Mouse (Mus musculus) hindbrain, embryonic 10.5 days (tissue): ENCODE results near the gene Samd11. TPM values are rescaled to one million over a fixed set of nuclear protein-coding genes. Genes with fewer than 3 reads are reported as not detected.

ENCODE experiments used
- DNase-seq: peaks from one replicate; pipeline ENCODE4 v3.0.0-alpha.2; 2017; ENCODE audit warnings: low spot score
- H3K27ac ChIP-seq: fragments of 300-500 bp; sonication (generic); 2 replicates; pipeline ENCODE4 v1.5.1; 2016; ENCODE audit warnings: mild to moderate bottlenecking, moderate library complexity
- H3K27me3 ChIP-seq: fragments of 300-500 bp; sonication (generic); 2 replicates; pipeline ENCODE4 v1.6.1; 2016; ENCODE audit warnings: mild to moderate bottlenecking; ENCODE audit not compliant: poor library complexity, insufficient read depth, severe bottlenecking
- H3K36me3 ChIP-seq: fragments of 300-500 bp; sonication (generic); 2 replicates; pipeline ENCODE4 v1.6.1; 2016; ENCODE audit warnings: mild to moderate bottlenecking, moderate library complexity
- H3K4me1 ChIP-seq: fragments of 300-500 bp; sonication (generic); replicated peaks from 2 replicates; pipeline ENCODE4 v1.6.1; 2016; ENCODE audit warnings: mild to moderate bottlenecking
- H3K4me3 ChIP-seq: fragments of 300-500 bp; sonication (generic); 2 replicates; pipeline ENCODE4 v1.5.1; 2016; ENCODE audit warnings: mild to moderate bottlenecking, moderate library complexity
- H3K9me3 ChIP-seq: fragments of 300-500 bp; sonication (generic); 2 replicates; pipeline ENCODE4 v1.6.1; 2016; ENCODE audit warnings: mild to moderate bottlenecking, moderate library complexity
- WGBS: fragments of 180-500 bp; shearing (Covaris S2); methylation state at CpG from one replicate; pipeline ENCODE4 v1.1.7; 2016; 5-methylcytosine and 5-hydroxymethylcytosine counted together
- polyA plus RNA-seq: library from polyadenylated mRNA; unstranded; fragments of >200 nt; fragmentation: Nextera tagmentation; extraction: Ambion mirVana; gene quantifications from 2 replicates; pipeline ENCODE4 v1.2.1, GENCODE M21; 2016

The Samd11 gene
- polyA plus RNA-seq, 1 experiment from 2014 or later: 2.7 TPM

GRCm38 (mm10) chr4:156234021-156234501 is 21.4 kb downstream of the Samd11 start:
- Histone ChIP-seq H3K27ac (peak overlapping the region; percentile 93), H3K9me3 (no peaks in the 10 kb centered on the region), H3K4me1 (peaks cover 30% of the 10 kb centered on the region), H3K36me3 (peaks cover 65% of the 10 kb centered on the region), H3K27me3 (no peaks in the 10 kb centered on the region), H3K4me3 (peak overlapping the region; percentile 78)
- WGBS: 3% methylated on average over 17 of the region's 17 CpGs
- DNase-seq: peak; percentile 66

DNA sequence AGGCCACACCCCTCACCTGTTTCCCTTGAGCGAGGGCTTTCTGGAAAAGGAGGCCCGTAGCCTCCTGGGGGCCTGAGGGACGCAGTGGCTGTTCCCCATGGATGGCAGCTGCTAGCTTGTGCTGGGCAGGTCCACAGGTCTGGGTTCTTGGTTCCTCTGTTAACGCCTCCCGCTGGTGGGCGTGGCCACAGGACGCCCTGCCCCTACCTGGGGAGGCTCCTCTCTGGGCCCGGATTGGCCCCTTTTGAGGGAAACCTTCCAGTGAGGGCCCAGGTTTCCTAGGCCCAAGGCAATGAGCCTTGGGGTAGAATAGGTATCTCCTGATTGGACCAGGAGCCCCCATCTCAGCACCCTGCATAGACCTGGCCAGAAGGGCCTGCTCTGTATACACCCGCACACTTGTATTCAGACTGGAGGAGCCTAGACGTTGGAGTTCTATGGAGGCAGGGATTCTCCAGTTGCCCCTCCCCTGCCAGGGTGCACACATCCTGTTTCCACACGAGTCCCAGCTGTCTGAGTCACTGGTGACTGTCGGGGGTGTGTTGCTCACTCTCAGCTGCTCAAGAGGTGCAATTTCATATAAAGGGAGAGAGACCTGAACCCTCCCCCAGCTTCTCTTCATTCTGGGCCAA is 26.9 kb downstream of the Samd11 start:
- no peak for DNase-seq
- peak overlapping the region; percentile 13; the same call in 1 of the 2 replicates for H3K27ac ChIP-seq
- peaks cover 22% of the 10 kb centered on the region for H3K4me1 ChIP-seq
- H3K9me3 ChIP-seq: no peaks in the 10 kb centered on the region
- H3K27me3 ChIP-seq: 0 out of 2 replicates have a peak, but pooled peaks cover 3% of the 10 kb centered on the region
- peaks cover 57% of the 10 kb centered on the region for H3K36me3 ChIP-seq
- 21% methylated on average over 12 of the region's 12 CpGs for WGBS
- H3K4me3 ChIP-seq: peak overlapping the region; percentile 27; the same call in 1 of the 2 replicates

GRCm38 (mm10) chr4:156227752-156228392 is 27.6 kb downstream of the Samd11 start:
- Histone ChIP-seq H3K27ac (peak overlapping the region; percentile 13; the same call in 1 of the 2 replicates), H3K36me3 (peaks cover 51% of the 10 kb centered on the region), H3K4me1 (peaks cover 16% of the 10 kb centered on the region), H3K9me3 (no peaks in the 10 kb centered on the region), H3K27me3 (0 out of 2 replicates have a peak, but pooled peaks cover 3% of the 10 kb centered on the region), H3K4me3 (peak overlapping the region; percentile 27; the same call in 1 of the 2 replicates)
- WGBS: 32% methylated on average over 18 of the region's 18 CpGs
- DNase-seq: no peak

GRCm38 (mm10) chr4:156224276-156224675 is 31.2 kb downstream of the Samd11 start:
- Histone ChIP-seq H3K27me3 (0 out of 2 replicates have a peak, but pooled peaks cover 3% of the 10 kb centered on the region), H3K9me3 (no peaks in the 10 kb centered on the region), H3K36me3 (peaks cover 32% of the 10 kb centered on the region), H3K4me1 (peaks cover 16% of the 10 kb centered on the region), H3K4me3 (no peak overlapping the region), H3K27ac (no peak overlapping the region)
- WGBS: 83% methylated on average over 2 of the region's 2 CpGs
- no peak for DNase-seq

GRCm38 (mm10) chr4:156219936-156220335 is 35.5 kb downstream of the Samd11 start:
- 92% methylated on average over 11 of the region's 11 CpGs for WGBS
- Histone ChIP-seq H3K27ac (no peak overlapping the region), H3K9me3 (no peaks in the 10 kb centered on the region), H3K4me3 (no peak overlapping the region), H3K4me1 (0 out of 2 replicates have a peak, but pooled peaks cover 5% of the 10 kb centered on the region), H3K36me3 (peaks cover 18% of the 10 kb centered on the region; the same call in 1 of the 2 replicates), H3K27me3 (no peaks in the 10 kb centered on the region)
- no peak for DNase-seq

DNA sequence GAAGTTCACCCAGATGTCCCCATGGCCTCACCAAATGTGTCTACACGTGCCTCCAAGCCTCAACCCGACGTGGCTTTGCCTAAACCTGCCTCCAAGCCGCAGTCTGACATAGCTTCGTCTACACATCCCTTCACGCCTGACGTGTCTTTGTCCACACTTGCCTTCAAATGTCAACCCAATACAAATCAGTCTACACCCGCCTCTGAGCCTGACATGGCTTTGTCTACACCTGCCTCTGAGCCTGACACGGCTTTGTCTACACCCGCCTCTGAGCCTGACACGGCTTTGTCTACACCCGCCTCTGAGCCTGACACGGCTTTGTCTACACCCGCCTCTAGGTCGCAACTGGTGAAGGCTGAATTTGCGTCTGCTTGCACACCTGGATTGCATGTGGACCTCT is 37.6 kb downstream of the Samd11 start:
- Histone ChIP-seq H3K4me1 (0 out of 2 replicates have a peak, but pooled peaks cover 5% of the 10 kb centered on the region), H3K9me3 (no peaks in the 10 kb centered on the region), H3K27ac (no peak overlapping the region), H3K36me3 (peaks cover 20% of the 10 kb centered on the region; the same call in 1 of the 2 replicates), H3K4me3 (no peak overlapping the region), H3K27me3 (no peaks in the 10 kb centered on the region)
- WGBS: 86% methylated on average over 16 of the region's 16 CpGs
- no peak for DNase-seq

DNA sequence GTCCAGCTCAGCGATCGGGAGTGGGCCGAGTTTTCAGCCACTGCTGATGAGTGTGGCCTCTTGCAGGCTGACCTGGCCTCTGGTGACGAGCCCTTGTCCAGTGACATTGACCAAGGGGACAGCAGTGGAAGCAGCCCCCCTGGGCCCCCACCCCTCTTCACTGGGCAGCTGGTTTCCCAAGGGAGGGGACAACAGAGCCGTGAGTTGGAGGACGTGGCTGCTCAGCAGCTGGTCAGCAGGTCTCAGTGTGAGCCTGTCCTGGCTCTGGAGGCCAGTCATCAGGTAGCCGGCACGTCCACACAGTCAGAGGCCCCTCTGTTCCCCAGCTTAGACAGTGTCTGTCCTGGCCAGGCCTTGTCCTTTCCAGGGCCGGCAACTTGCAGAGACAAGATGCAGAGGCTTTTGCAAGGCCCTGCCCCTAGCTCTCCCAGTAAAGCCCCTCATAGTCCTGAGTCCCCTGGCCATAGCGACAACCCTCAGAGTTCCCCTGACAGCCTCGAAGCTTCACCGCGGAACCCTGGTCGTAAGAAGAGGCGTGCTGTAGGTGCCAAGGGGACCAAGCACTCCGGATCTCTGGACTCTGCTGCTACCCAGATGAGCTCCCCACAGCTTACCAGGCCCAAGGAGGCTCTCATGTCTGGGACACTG is 38.3 kb downstream of the Samd11 start:
- no peak overlapping the region for H3K4me3 ChIP-seq
- 0 out of 2 replicates have a peak overlapping the region, but pooled peaks have one; percentile 23 for H3K27ac ChIP-seq
- H3K4me1 ChIP-seq: 0 out of 2 replicates have a peak, but pooled peaks cover 5% of the 10 kb centered on the region
- no peaks in the 10 kb centered on the region for H3K27me3 ChIP-seq
- DNase-seq: no peak
- 82% methylated on average over 16 of the region's 16 CpGs for WGBS
- no peaks in the 10 kb centered on the region for H3K9me3 ChIP-seq
- peaks cover 16% of the 10 kb centered on the region; the same call in 1 of the 2 replicates for H3K36me3 ChIP-seq

GRCm38 (mm10) chr4:156216196-156216595 is 39.3 kb downstream of the Samd11 start:
- H3K36me3 ChIP-seq: peaks cover 10% of the 10 kb centered on the region; the same call in 1 of the 2 replicates
- H3K4me1 ChIP-seq: 0 out of 2 replicates have a peak, but pooled peaks cover 5% of the 10 kb centered on the region
- no peaks in the 10 kb centered on the region for H3K27me3 ChIP-seq
- 90% methylated on average over 2 of the region's 2 CpGs for WGBS
- no peak for DNase-seq
- H3K27ac ChIP-seq: no peak overlapping the region
- no peaks in the 10 kb centered on the region for H3K9me3 ChIP-seq
- H3K4me3 ChIP-seq: no peak overlapping the region

GRCm38 (mm10) chr4:156215649-156216048 is 39.8 kb downstream of the Samd11 start, which contains the start of gene Perm1:
TSS of gene Perm1 (plus strand) at chr4:156215868.
- H3K36me3 ChIP-seq: peaks cover 10% of the 10 kb centered on the region; the same call in 1 of the 2 replicates
- 0 out of 2 replicates have a peak, but pooled peaks cover 5% of the 10 kb centered on the region for H3K4me1 ChIP-seq
- H3K9me3 ChIP-seq: no peaks in the 10 kb centered on the region
- H3K27me3 ChIP-seq: no peaks in the 10 kb centered on the region
- no peak within 1 kb of the TSS for H3K4me3 ChIP-seq
- no peak for DNase-seq
- WGBS: 84% methylated on average over 4 of the region's 4 CpGs
- H3K27ac ChIP-seq: no peak within 1 kb of the TSS

GRCm38 (mm10) chr4:156213134-156213533 is 42.3 kb downstream of the Samd11 start:
- no peak overlapping the region for H3K4me3 ChIP-seq
- no peaks in the 10 kb centered on the region for H3K9me3 ChIP-seq
- H3K36me3 ChIP-seq: peaks cover 18% of the 10 kb centered on the region
- H3K4me1 ChIP-seq: 0 out of 2 replicates have a peak, but pooled peaks cover 5% of the 10 kb centered on the region
- H3K27ac ChIP-seq: no peak overlapping the region
- H3K27me3 ChIP-seq: no peaks in the 10 kb centered on the region
- 90% methylated on average over 13 of the region's 13 CpGs for WGBS
- DNase-seq: no peak

GRCm38 (mm10) chr4:156209963-156210635 is 45.4 kb downstream of the Samd11 start:
- Histone ChIP-seq H3K36me3 (peaks cover 39% of the 10 kb centered on the region), H3K4me3 (no peak overlapping the region), H3K27me3 (peaks cover 2% of the 10 kb centered on the region; the same call in 1 of the 2 replicates), H3K4me1 (peaks cover 9% of the 10 kb centered on the region), H3K27ac (no peak overlapping the region), H3K9me3 (no peaks in the 10 kb centered on the region)
- WGBS: 76% methylated on average over 13 of the region's 13 CpGs
- DNase-seq: no peak

DNA sequence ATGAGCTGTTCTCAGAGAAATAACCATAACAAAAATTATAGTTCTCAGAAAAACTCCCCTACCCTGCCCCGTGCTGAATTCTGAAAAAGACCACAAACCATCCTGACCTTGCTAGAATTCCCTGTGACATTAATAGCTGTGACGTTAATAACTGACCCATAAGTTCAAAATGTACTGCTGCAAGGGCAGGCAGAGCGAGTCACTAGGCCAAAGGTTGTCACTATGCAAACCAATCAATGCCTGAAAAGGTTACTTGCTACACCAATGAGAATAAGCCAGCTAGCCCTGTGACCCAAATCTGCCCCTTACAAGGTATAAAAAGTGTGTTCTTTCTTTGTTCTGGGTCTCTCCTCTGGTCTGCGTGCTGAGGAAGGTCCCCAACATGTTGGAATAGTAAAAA is 46.6 kb downstream of the Samd11 start:
- H3K27ac ChIP-seq: no peak overlapping the region
- peaks cover 37% of the 10 kb centered on the region for H3K36me3 ChIP-seq
- no peak for DNase-seq
- no peaks in the 10 kb centered on the region for H3K9me3 ChIP-seq
- H3K4me1 ChIP-seq: peaks cover 21% of the 10 kb centered on the region
- WGBS: 92% methylated on average over 4 of the region's 4 CpGs
- peaks cover 13% of the 10 kb centered on the region for H3K27me3 ChIP-seq
- H3K4me3 ChIP-seq: no peak overlapping the region
